Mouse (Mus musculus): ENCODE measurements around the gene Abhd4. TPM values are rescaled to one million over a fixed set of nuclear protein-coding genes. Genes with fewer than 3 reads are reported as not detected.
A peak's percentile ranks its signal among the peaks of the same experiment; 100 is the strongest.

The Abhd4 gene
- 10 to 100 TPM; 56.1 to 58.9 TPM for total RNA-seq (2021)
- long read RNA-seq, experiment 1, transcript Abhd4-201 (7 exons, 2,401 nt): major isoform, 92 of 111 reads
- long read RNA-seq, experiment 1, transcript Abhd4-202 (7 exons, 2,508 nt): minor isoform, 11 of 111 reads
- long read RNA-seq, experiment 1, partial matches to known transcripts: 3 of 111 reads
- long read RNA-seq, experiment 1, other reads (novel, unspliced or antisense): 5 of 111 reads
- long read RNA-seq, experiment 2, transcript Abhd4-201 (7 exons, 2,401 nt): major isoform, 111 of 134 reads
- long read RNA-seq, experiment 2, transcript Abhd4-202 (7 exons, 2,508 nt): minor isoform, 8 of 134 reads
- long read RNA-seq, experiment 2, partial matches to known transcripts: 5 of 134 reads
- long read RNA-seq, experiment 2, other reads (novel, unspliced or antisense): 10 of 134 reads

GRCm38 (mm10) chr14:54253741-54254291 is at the start of gene Abhd4, which contains the start of gene Dad1:
TSS of gene Abhd4 (plus strand) at chr14:54254188.
TSS of gene Dad1 (minus strand) at chr14:54254104.
- peak; percentile 96 to 99 for DNase-seq (ENCODE audit: low spot score in 2 of 2)

DNA sequence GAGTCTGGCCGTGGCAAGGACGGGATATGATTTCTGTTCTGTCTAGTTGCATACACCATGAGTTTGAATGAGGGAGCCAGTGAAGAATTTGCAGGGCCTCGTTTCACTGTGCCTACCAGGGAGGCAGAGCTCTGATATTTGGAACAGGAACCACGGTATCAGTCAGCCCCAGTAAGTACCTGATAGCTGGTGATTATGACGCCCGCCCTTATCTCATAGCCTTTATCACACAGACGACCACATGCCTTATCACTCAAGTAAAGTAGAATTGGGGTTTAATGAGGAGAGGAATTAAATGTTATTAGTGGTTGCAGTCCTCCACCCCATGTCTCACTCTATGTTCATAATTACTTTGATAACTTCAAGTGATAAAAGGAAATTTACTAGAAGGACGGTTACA is 49.7 kb upstream of the Abhd4 start:
- no peak for DNase-seq (ENCODE audit: low spot score in 2 of 2)

DNA sequence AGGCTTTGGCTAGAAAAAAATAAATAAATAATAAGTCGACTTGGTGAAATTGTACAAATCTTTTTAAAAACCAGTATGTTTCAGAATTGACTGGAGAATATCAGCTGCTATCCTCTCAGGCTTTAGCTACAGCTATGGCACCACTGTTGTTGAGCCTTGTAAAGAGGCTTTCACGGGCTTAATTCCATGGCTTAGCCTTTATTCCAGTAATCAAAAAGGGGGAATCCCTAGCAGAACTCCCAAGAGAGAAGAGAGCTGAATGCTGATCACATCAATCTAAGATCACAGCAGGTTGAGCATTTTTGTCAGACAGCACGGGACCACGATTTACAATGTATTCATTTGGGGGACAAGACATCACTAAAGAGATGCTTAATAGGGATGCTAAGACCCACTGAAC is 49.2 kb upstream of the Abhd4 start:
- no peak for DNase-seq (ENCODE audit: low spot score in 2 of 2)

GRCm38 (mm10) chr14:54205904-54206303 is 48.1 kb upstream of the Abhd4 start:
- DNase-seq (ENCODE audit: low spot score in 2 of 2): no peak

DNA sequence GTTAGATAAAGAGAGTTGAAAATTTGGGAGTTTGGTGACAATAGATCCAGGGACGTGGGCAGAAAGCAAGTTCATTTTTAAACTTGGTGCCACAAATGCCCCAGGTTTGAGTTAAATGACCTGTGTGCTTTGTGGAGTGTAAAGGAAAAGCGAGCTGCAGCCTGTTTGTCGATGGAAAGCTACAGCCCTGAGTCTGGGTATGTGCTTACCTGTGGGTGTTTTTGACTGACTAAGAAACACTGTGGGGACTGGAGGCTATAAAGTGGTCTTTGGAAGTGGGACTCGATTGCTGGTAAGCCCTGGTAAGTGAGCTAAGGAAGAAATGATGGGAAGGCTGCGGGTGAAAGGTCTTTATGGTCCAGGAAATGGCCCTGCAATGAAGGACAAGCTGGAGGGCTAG is 47.7 kb upstream of the Abhd4 start:
- DNase-seq (ENCODE audit: low spot score in 2 of 2): no peak

GRCm38 (mm10) chr14:54206750-54207550 is 47.0 kb upstream of the Abhd4 start:
- no peak for DNase-seq (ENCODE audit: low spot score in 2 of 2)

DNA sequence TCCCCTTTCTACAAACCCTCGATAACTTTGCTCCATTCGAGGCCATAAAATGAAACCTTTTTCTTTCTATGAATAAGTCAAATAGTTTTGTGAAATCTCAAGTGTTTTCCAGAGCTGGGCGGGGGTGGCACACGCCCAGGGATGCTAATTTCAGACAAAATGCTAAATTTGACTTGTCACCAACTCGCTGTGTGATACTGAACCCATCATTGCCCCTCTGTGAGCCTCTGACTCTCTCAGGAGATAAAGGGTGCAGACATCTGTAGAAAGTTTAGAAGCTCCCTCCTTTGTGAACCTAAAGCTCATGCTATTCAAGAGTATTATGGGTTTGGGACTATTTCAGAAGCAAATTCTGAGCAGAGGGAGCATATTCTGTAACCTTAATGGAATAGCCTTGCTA is 46.1 kb upstream of the Abhd4 start:
- no peak for DNase-seq (ENCODE audit: low spot score in 2 of 2)

DNA sequence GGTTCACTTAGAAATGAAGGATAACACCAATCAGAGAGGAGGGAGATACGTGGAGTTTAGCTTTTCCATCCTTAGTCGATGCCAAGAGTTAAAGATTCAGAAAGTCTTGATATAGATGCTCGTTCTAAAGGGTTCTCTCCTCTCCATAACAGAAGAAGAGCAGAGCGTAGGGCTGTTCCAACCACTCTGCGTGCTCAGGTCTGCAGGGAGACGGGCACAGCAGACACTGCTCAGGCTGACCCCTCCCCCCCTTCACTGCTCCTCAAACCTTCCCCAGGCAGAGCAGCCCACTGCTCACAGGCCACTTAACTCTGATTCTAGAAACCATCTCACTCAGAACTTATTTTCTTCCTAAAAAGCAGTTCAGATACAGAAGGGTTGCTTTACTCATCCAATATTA is 45.2 kb upstream of the Abhd4 start:
- no peak for DNase-seq (ENCODE audit: low spot score in 2 of 2)

- no peak for DNase-seq (ENCODE audit: low spot score in 2 of 2)
These were observed 44.1 kb upstream of the Abhd4 start for GRCm38 (mm10) chr14:54209932-54210331.

GRCm38 (mm10) chr14:54210401-54210800 is 43.6 kb upstream of the Abhd4 start:
- DNase-seq (ENCODE audit: low spot score in 2 of 2): no peak

DNA sequence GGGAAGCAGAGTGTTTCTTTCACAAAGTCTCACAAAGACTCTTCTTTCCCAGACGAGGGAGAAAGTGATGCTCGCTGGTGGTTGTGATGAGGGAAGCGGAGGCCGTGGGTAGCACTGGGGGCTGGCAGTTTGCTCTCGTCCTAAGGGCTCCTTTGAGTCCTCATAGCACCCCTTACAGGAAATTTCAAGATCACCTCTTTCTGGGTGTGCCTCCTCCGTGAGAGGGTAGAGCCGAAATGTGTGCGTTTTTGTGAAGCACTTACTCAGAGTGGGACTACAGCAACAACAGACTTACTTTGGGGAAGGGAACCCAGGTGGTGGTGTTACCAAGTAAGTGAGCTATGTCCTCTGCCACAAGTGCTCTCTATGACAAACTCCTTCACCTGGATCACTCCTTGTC is 42.8 kb upstream of the Abhd4 start:
- DNase-seq (ENCODE audit: low spot score in 2 of 2): no peak

DNA sequence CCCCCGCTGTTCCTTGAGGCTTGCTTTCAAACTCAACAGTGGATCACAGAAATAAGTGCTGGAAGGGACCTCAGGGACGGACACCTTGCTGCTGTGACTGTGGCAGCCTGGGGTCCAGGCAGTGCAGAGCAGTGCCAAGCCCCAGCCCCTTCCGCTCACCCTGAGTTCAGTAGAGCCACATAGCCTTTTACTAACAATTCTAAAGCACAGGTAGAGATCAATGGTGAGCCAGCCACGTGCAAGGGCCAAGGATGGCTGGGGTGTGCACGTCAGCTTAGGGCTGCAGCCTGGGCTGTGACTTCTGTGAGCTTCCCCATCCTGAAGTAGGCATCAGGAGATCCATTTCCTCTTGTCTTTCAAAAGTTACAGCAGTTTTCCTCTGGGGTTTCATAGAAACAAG is 42.2 kb upstream of the Abhd4 start:
- no peak for DNase-seq (ENCODE audit: low spot score in 2 of 2)

DNA sequence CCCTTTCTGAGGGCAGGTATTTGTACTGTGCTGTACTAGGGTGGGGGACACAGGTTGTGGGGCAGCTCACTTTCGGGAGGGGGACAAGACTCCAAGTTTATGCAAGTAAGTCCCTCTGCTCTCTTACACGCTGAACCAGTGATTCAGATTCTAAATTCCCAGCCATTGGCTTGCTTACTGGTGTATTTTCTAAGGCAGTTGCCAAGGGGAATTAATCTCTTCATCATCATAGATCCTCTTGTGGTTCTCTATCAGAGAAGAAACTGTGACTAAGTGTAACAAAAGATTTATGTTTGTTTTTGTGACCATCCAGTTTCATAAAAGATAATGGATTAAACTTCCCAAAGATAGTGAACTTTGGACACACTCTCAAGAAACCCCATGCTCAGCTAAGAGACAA is 40.3 kb upstream of the Abhd4 start:
- DNase-seq (ENCODE audit: low spot score in 2 of 2): no peak

DNA sequence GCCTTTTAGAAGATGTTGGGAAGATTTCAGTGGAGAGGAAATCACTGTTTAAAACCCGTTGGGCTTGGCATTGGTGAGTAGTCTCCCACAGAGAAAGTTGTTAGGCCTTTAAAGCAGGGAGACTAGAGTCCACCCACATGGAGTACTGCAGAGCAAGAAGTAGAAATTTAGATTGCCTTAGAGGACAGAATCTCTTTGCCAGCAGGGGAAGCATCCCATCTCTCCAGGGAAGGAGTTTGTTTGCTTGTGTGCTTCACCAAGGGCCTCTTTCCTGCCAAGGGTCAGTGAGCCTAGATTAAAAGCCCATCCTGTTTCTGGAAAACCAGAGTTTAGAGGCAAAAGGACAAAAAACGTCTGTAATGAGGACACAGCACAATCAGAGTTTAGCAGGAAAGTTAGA is 39.5 kb upstream of the Abhd4 start:
- no peak for DNase-seq (ENCODE audit: low spot score in 2 of 2)

GRCm38 (mm10) chr14:54214901-54215300 is 39.1 kb upstream of the Abhd4 start:
- DNase-seq (ENCODE audit: low spot score in 2 of 2): no peak

DNA sequence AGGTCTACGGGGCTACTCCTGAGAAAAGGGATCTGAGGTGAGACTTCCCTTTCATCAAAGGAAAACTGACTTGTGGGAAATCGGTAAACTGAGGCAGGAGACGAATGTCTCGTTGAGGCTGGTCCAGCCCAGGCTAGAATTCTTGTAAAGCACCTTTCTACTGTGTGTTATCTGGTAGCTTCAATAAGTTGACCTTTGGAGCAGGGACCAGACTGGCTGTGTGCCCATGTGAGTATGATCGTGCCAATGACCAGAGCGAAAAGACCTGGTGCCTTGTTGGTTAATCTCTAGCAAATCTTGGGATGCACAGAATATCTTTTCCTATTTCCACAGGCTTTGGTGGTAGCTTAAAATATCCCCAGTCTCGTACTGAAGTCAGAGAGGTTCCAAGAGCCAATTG is 37.9 kb upstream of the Abhd4 start:
- DNase-seq (ENCODE audit: low spot score in 2 of 2): no peak

DNA sequence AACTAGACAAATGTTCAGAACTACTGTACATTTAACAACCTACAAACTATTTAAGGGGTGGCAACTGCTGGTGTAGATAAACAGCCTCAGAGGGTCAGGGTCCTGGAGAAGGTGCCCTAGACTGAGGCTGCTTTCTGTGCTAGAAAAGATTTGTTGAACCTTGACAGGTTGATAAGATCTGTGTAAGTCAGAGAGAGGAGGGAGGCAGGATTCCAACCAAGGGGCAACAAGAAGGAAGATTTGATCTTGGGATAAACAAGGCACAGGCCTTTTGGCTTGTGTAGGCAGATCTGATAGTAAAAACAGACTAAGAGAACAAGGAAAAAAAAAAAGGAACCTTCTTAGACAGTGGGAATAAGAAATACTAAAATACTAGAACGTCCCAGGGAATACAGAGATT is 35.8 kb upstream of the Abhd4 start:
- no peak for DNase-seq (ENCODE audit: low spot score in 2 of 2)

GRCm38 (mm10) chr14:54218721-54219120 is 35.3 kb upstream of the Abhd4 start:
- no peak for DNase-seq (ENCODE audit: low spot score in 2 of 2)

DNA sequence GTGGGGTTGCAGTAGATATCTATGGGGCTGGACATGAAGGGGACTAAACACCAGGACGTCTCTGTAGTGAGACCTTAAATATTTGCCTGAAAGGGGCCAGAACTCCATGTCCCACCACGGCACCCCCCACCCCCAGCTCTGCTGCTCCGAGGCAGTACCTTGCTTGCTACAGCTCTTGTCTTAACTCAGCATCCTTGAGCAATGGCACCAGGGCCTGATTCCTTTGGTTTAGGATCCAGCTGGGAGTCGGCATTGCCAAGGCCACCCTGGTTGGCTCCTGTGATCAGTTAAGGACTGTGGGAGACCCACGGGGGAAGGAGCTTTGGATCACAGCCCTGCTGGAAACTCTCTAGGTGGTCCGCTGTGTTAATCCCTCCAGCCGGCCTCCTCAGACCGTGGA is 34.7 kb upstream of the Abhd4 start:
- no peak for DNase-seq (ENCODE audit: low spot score in 2 of 2)

GRCm38 (mm10) chr14:54219849-54220248 is 34.1 kb upstream of the Abhd4 start:
- no peak for DNase-seq (ENCODE audit: low spot score in 2 of 2)

DNA sequence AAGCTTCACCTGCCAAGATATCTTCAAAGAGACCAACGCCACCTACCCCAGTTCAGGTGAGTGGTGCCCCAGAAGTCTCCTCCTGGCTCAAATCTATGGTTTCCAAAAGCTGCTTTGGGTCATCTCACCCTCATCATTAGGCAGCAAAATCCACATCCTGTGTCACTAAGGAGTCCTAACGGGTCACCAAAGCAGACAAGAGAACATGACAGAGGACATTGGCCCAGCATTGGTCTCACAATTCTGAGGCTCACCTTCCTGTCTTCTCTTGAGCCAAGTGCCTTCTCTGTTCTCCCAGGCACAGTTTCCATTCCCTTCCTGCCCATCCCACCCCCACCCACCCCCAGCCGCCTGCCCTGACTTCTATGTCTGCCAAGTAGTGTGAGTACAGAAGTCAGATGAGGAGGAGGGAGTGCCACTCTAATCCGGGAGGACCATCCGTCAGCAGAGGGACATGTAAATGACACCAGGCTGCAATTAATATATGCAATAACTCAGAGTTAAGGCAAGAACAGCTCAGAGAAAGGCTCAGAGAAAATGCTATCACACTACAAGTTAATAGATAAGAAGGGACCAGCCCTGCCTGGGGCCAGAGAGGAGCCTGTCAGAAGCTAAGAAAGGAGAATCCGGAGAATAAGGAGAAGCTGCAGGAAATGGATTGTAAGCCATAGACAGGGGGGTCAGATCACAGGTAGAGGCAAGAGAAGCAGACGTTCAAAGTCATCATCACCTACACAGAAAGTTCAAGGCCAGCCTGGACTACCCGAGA is 33.1 kb upstream of the Abhd4 start:
- DNase-seq (ENCODE audit: low spot score in 2 of 2): no peak
